Mouse (Mus musculus) G1E (cell line): ENCODE data around the gene Arnt.

Experiments
- CTCF ChIP-seq: IDR thresholded peaks from 2 replicates; pipeline ENCODE4 v1.5.1; 2012; ENCODE audit warnings: low read depth, low read length, inconsistent platforms, mixed read lengths
- GATA1 ChIP-seq: IDR thresholded peaks from 2 replicates; pipeline ENCODE4 v1.6.1; 2012; ENCODE audit warnings: borderline replicate concordance, low read length, inconsistent platforms, mixed read lengths
- GATA2 ChIP-seq: IDR thresholded peaks from 2 replicates; pipeline ENCODE4 v1.6.1; 2012; ENCODE audit warnings: low read depth, low read length, inconsistent platforms, borderline replicate concordance
- POLR2AphosphoS5 ChIP-seq: IDR thresholded peaks from 2 replicates; pipeline ENCODE4 v1.6.1; 2012; ENCODE audit warnings: low read depth, low read length, inconsistent platforms; ENCODE audit not compliant: insufficient replicate concordance

DNA sequence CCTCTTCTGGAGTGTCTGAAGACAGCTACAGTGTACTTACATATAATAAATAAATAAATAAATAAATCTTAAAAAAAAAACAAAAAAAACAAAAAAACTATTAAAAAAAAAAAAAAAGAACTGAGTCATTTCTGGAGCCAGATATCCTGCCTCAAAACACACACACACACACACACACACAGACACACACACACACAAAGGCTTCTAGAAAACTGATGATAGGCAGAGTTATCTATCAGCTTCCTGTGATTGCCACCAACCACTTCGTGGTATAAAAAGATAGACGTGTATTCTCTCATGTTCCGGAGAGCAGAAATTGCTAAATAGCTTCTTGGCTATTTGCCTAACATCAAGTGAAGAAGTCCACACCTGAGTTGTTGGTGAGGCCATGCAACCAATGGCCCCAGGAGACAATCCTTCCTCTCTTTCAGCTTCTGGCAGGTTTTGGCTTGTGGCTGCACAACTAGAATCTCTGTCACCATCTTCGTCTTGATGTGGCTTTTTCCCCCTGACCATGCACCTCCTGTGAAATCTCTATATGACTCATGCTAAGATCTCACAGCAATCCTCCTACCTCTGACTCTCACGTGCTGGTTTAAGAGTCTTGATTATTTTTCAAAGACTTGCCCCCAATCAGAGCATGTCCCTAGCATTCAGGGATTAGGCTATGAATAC is 48.6 kb upstream of the Arnt start:
- no peak for TF ChIP-seq GATA2
- TF ChIP-seq CTCF = no peak
- TF ChIP-seq POLR2AphosphoS5 = no peak
- no peak for TF ChIP-seq GATA1
